Mouse (Mus musculus) stomach, embryonic 14.5 days (tissue): ENCODE measurements around the gene Slc36a1. TPM values are rescaled to one million over a fixed set of nuclear protein-coding genes. Genes with fewer than 3 reads are reported as not detected.

ENCODE experiments used
- ATAC-seq: fragments of 200-750 bp; cut with Nextera tagmentation; 2 replicates; pipeline ENCODE4 v1.8.0; 2017; ENCODE audit warnings: low read depth, moderate TSS enrichment; ENCODE audit not compliant: insufficient number of reproducible peaks, insufficient read depth, low FRiP score
- H3K27ac ChIP-seq: fragments of 300-500 bp; sonication (generic); 2 replicates; pipeline ENCODE4 v1.5.1; 2014; ENCODE audit warnings: mild to moderate bottlenecking, low read length, moderate library complexity, mixed read lengths
- H3K27me3 ChIP-seq: fragments of 300-500 bp; sonication (generic); 2 replicates; pipeline ENCODE4 v1.6.1; 2014; ENCODE audit warnings: low read length, control low read depth, mixed read lengths; ENCODE audit not compliant: control insufficient read depth, insufficient read depth
- H3K36me3 ChIP-seq: fragments of 300-500 bp; sonication (generic); 2 replicates; pipeline ENCODE4 v1.6.1; 2014; ENCODE audit warnings: mild to moderate bottlenecking, control low read depth, low read length, moderate library complexity, mixed read lengths; ENCODE audit not compliant: control insufficient read depth, insufficient read depth
- H3K4me1 ChIP-seq: fragments of 300-500 bp; sonication (generic); 2 replicates; pipeline ENCODE4 v1.6.1; 2014; ENCODE audit warnings: low read length, control low read depth, mixed read lengths; ENCODE audit not compliant: control insufficient read depth, insufficient read depth
- H3K4me2 ChIP-seq: fragments of 300-500 bp; sonication (generic); replicated peaks from 2 replicates; pipeline ENCODE4 v1.6.1; 2014; ENCODE audit warnings: low read depth, low read length, control low read depth
- H3K4me3 ChIP-seq: fragments of 300-500 bp; sonication (generic); 2 replicates; pipeline ENCODE4 v1.5.1; 2014; ENCODE audit warnings: low read depth, low read length, control low read depth
- H3K9ac ChIP-seq: fragments of 300-500 bp; sonication (generic); replicated peaks from 2 replicates; pipeline ENCODE4 v1.6.1; 2014; ENCODE audit warnings: low read depth, mild to moderate bottlenecking, control low read depth, low read length, moderate library complexity, mixed read lengths
- H3K9me3 ChIP-seq: fragments of 300-500 bp; sonication (generic); 2 replicates; pipeline ENCODE4 v1.6.1; 2016; ENCODE audit warnings: low read depth, low read length, control low read depth; ENCODE audit not compliant: control insufficient read depth
- WGBS: fragments of 180-500 bp; shearing (Covaris S2); extraction: QIAGEN DNeasy Blood & Tissue Kit; methylation state at CpG from one replicate; pipeline ENCODE4 v1.1.7; 2014; 5-methylcytosine and 5-hydroxymethylcytosine counted together
- polyA plus RNA-seq: library from polyadenylated mRNA; unstranded; fragments of >200 nt; fragmentation: Nextera tagmentation; extraction: Ambion mirVana; gene quantifications from 2 replicates; pipeline ENCODE4 v1.2.1, GENCODE M21; 2014

Gene Slc36a1
- polyA plus RNA-seq, 1 experiment from 2014 or later, result 2.5 TPM

DNA sequence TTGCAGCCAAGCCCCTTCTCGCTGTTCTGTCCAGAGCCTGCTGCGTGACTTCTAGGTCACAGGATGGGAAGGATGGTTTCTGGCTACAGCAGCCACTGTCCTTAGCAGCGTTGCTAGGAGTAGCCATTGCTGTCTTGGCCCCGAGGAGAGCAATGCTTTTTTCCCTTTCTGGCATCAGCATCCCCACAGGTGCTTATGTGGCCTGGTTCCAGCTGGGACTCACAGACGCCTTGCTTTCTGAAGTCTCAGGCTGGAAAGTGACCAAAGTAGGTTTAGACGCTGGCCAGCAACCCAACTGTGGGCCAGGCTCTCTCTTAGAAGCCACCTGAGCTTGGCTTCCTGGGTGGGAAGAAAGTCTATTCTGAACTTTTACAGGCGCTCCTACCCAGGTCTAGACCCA is 30.1 kb downstream of the Slc36a1 start:
- H3K27ac ChIP-seq, result no peak overlapping the region
- WGBS, result 86% methylated on average over 7 of the region's 7 CpGs

DNA sequence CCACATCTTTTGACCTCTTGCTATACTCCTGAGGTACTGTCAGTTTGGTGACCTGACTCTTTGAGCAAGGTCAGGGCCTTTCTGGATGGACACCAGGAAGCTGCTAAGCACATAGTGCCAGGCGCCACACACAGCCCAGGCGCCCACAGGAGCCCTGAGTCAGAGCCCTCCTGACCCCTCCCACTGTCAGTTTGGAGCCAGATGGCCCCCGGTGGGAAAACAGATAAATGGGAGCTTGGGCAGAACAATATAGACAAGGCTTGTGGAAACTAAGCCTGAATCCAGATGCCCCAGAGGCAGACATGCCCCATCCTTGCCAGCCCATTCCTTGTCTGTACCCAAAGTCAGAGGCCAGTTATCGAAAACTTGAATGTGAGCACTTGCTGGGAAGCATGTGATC is 30.6 kb downstream of the Slc36a1 start:
- Histone ChIP-seq H3K4me3 (no peak overlapping the region), H3K9me3 (no peaks in the 10 kb centered on the region), H3K27me3 (no peaks in the 10 kb centered on the region), H3K27ac (no peak overlapping the region), H3K36me3 (no peaks in the 10 kb centered on the region), H3K4me2 (no peak overlapping the region), H3K4me1 (no peaks in the 10 kb centered on the region), H3K9ac (no peak overlapping the region)
- ATAC-seq, result no peak
- WGBS, result 83% methylated on average over 4 of the region's 4 CpGs

More for the DNA sequence above, 30.1 kb downstream of the Slc36a1 start:
- Histone ChIP-seq H3K9me3 (no peaks in the 10 kb centered on the region), H3K4me1 (no peaks in the 10 kb centered on the region), H3K27me3 (no peaks in the 10 kb centered on the region), H3K9ac (no peak overlapping the region), H3K36me3 (no peaks in the 10 kb centered on the region), H3K4me3 (no peak overlapping the region), H3K4me2 (no peak overlapping the region)
- no peak for ATAC-seq

DNA sequence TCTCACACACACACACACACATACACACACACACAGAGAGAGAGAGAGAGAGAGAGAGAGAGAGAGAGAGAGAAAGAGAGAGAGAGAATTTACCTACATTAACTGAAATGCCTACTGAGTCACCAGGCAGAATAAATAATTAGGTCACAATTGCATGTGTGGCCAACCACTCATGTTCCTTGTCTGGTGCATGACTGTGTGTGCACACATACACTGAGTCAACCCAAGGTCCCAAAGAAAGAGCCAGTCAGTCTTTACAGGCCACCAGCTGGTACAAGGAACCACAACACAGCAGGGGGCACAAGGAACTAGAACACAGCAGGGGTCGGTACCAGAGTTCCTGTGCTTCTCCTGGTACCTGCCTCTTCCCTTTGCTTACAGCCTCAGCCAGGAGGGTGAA is 32.7 kb downstream of the Slc36a1 start:
- no peak for ATAC-seq
- H3K36me3 ChIP-seq, result no peaks in the 10 kb centered on the region
- H3K4me1 ChIP-seq, result no peaks in the 10 kb centered on the region
- H3K27me3 ChIP-seq, result no peaks in the 10 kb centered on the region
- H3K9ac ChIP-seq, result no peak overlapping the region
- H3K27ac ChIP-seq, result no peak overlapping the region
- H3K4me3 ChIP-seq, result no peak overlapping the region
- H3K4me2 ChIP-seq, result no peak overlapping the region
- no peaks in the 10 kb centered on the region for H3K9me3 ChIP-seq
- 91% methylated on average over 1 of the region's 1 CpGs for WGBS

DNA sequence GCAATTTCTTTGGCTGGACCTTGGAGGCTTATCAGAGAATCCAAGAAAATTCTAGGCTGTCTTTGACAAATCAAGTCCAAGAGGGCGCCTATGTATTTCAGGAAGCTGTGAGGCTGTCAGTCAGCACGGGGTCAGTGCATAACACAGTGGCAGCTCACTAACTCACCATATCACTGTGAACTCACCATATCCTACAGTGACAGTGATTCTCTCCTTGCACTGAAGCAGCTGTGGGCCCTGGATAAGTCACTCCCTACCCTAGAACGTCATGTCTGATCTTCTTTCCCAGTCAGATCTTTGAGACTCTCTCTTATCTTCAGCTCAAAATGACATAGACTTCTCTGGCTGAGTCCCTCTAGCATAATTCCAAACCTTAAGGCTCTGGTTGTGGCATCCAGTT is 35.3 kb downstream of the Slc36a1 start:
- H3K4me2 ChIP-seq, result no peak overlapping the region
- no peaks in the 10 kb centered on the region for H3K36me3 ChIP-seq
- H3K27ac ChIP-seq, result no peak overlapping the region
- no peaks in the 10 kb centered on the region for H3K9me3 ChIP-seq
- H3K4me1 ChIP-seq, result no peaks in the 10 kb centered on the region
- no peak overlapping the region for H3K4me3 ChIP-seq
- 70% methylated on average over 3 of the region's 3 CpGs for WGBS
- H3K27me3 ChIP-seq, result no peaks in the 10 kb centered on the region
- H3K9ac ChIP-seq, result no peak overlapping the region
- no peak for ATAC-seq

DNA sequence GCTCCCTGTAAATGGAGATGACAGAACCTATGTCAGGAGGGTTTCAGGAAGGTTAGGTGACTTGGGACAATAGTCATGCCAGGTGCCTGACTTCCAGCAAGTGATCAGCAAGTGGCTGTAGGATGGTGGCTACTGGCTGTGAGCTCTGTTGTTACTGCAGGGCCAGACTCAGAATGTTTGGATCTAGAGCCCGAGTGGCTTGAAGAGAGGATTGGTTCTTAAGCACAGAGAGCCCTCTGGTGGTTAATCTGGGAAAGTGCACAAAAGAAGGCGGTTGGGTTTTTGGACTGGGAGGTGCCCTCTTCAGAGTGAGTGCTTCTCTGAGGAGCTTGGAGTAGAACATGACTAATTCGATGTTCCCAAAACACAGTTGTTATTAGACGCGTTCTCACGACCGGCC is 36.4 kb downstream of the Slc36a1 start:
- no peak for ATAC-seq
- 66% methylated on average over 7 of the region's 7 CpGs for WGBS
- no peak overlapping the region for H3K4me3 ChIP-seq
- H3K27ac ChIP-seq, result no peak overlapping the region
- no peaks in the 10 kb centered on the region for H3K4me1 ChIP-seq
- no peaks in the 10 kb centered on the region for H3K27me3 ChIP-seq
- H3K9ac ChIP-seq, result no peak overlapping the region
- H3K4me2 ChIP-seq, result no peak overlapping the region
- no peaks in the 10 kb centered on the region for H3K9me3 ChIP-seq
- no peaks in the 10 kb centered on the region for H3K36me3 ChIP-seq

DNA sequence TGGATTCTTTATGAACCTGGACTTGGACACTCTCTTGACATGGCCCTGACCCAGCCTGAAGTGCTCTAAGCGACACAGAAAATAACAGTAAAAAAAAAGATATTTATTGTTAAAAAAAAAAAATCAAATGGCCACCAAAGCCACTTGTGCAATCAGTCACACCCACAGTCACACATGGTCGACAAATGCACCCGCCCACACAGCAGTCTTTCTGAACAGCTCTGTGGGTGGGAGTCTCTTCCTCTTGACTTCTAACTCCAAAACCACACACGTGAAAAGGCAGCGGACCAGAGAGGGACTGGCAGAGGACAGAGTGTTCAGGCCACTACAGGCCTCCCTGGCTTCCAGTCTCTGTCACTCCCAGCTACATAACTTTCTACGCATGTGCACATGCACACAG is 46.4 kb downstream of the Slc36a1 start:
- ATAC-seq, result no peak
- Histone ChIP-seq H3K9me3 (no peaks in the 10 kb centered on the region), H3K4me3 (no peak overlapping the region), H3K4me2 (no peak overlapping the region), H3K27me3 (no peaks in the 10 kb centered on the region), H3K27ac (no peak overlapping the region), H3K36me3 (no peaks in the 10 kb centered on the region), H3K4me1 (no peaks in the 10 kb centered on the region), H3K9ac (no peak overlapping the region)
- 75% methylated on average over 6 of the region's 6 CpGs for WGBS

DNA sequence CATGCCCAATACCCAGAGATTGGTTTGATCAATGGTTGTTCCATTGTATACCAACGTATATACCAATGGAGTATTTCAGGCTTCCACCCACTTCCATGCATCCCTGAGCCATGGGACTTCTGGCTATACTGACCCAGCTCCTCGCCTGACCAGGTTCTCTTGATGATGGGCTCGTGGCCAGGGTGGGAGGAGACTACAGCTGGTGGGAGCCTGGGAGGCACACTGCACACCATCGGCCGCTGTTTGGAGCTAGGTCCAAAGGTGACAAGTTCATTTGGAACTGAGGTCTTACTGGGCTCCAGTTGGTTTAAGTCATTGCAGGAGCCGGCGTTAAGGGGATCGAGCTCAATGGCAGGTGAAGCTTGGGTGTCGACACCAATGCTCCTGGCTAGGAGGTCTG is 49.2 kb downstream of the Slc36a1 start:
- no peak for ATAC-seq
- WGBS, result 89% methylated on average over 9 of the region's 9 CpGs
- no peak overlapping the region for H3K4me3 ChIP-seq
- no peaks in the 10 kb centered on the region for H3K36me3 ChIP-seq
- no peak overlapping the region for H3K9ac ChIP-seq
- H3K27ac ChIP-seq, result no peak overlapping the region
- H3K9me3 ChIP-seq, result no peaks in the 10 kb centered on the region
- no peak overlapping the region for H3K4me2 ChIP-seq
- no peaks in the 10 kb centered on the region for H3K4me1 ChIP-seq
- H3K27me3 ChIP-seq, result no peaks in the 10 kb centered on the region

DNA sequence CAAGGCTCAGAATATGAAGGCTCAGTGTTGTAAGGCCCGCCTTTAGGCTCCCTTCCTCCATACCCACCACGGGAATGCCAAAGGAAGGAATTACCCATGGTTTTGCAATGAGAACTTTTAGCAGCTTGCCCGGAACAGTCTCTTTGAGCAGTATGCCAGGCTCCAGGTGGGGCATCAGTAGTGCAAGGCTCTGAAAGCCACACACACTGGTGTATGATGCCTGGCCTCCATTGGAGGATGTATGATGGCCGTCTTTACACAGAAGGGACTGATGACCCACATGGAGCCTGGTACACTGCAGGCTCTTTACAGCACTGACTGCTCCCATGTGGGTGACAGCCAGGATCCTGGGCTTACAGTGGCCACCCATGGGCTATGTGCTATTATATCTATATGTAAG is 57.0 kb downstream of the Slc36a1 start:
- 83% methylated on average over 4 of the region's 4 CpGs for WGBS
- no peaks in the 10 kb centered on the region for H3K9me3 ChIP-seq
- H3K4me1 ChIP-seq, result no peaks in the 10 kb centered on the region
- H3K27ac ChIP-seq, result no peak overlapping the region
- H3K9ac ChIP-seq, result no peak overlapping the region
- ATAC-seq, result no peak
- H3K27me3 ChIP-seq, result no peaks in the 10 kb centered on the region
- H3K4me2 ChIP-seq, result no peak overlapping the region
- H3K36me3 ChIP-seq, result no peaks in the 10 kb centered on the region
- no peak overlapping the region for H3K4me3 ChIP-seq

DNA sequence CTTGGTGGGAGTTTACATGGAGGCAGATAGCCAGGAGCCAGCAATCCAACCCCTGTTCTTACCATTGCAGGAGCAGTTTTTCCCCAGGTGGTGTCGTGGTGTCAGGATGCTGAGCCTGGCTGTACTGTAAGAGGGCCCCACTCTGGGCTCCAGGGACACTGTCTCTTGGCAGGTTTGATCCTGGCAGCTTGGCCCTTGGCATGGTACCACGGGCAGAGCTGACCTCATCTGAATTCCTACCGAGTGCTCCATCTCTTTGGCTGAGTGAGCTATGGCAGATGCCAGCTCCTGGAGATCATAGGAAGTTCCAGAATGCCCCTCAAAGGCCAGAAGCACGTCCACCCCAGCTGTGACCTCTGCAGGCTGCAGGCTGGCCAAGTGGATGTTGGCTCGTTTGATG is 57.9 kb downstream of the Slc36a1 start:
- Histone ChIP-seq H3K4me1 (no peaks in the 10 kb centered on the region), H3K36me3 (no peaks in the 10 kb centered on the region), H3K27me3 (no peaks in the 10 kb centered on the region), H3K4me3 (no peak overlapping the region), H3K4me2 (no peak overlapping the region), H3K9ac (no peak overlapping the region), H3K27ac (no peak overlapping the region), H3K9me3 (no peaks in the 10 kb centered on the region)
- WGBS, result 71% methylated on average over 5 of the region's 5 CpGs
- no peak for ATAC-seq
